Mouse (Mus musculus) heart, adult 2 months (tissue): ENCODE results near the gene Pnpo.

Experiments
- CTCF ChIP-seq: fragments of 200-600 bp; IDR thresholded peaks from 2 replicates; pipeline ENCODE4 v1.8.1; 2022; ENCODE audit warnings: antibody characterized with exemption, mild to moderate bottlenecking, moderate library complexity
- EP300 ChIP-seq: fragments of 200-500 bp; IDR thresholded peaks from 2 replicates; pipeline ENCODE4 v1.6.1; 2011; ENCODE audit warnings: low read depth, low read length, control low read depth; ENCODE audit not compliant: insufficient read depth

DNA sequence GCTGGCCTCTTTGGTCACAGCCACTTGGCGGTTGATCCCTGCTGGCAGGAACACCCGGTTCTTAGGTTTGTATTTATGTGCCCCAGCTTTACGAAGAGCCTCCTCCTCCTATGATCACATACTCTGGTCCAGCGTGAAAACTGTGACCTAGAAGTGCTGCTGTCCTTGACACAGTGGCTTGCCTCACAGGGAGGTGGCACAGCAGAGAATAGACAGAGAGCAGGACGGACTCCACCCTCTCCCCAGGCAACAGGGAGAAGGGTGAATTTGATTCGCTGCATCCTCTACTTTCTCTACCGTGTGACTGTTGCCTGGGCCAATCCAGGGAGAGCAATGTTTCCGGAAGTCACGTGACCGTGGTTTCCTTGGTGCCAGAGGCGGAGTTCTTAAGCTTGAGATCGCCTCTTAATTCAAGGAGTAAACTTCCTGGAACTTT is 8.8 kb downstream of the Pnpo start:
- no peak for TF ChIP-seq CTCF
- TF ChIP-seq EP300: no peak
